Mouse (Mus musculus) frontal cortex, postnatal 36 days (tissue): ENCODE data around the gene Adgrg7.

Experiments
- DNase-seq, 2 experiments: peaks; one replicate each; pipeline ENCODE4 v3.0.0; 2022; ENCODE audit warnings: low spot score in 2 of 2

The Adgrg7 gene

GRCm38 (mm10) chr16:56710071-56710470, 85.6 kb downstream of the Adgrg7 start:
- DNase-seq: no peak

- no peak for DNase-seq
Observed at GRCm38 (mm10) chr16:56705731-56706130, 89.9 kb downstream of the Adgrg7 start.

- no peak for DNase-seq
Observed at GRCm38 (mm10) chr16:56700898-56701297, 94.8 kb downstream of the Adgrg7 start.

- DNase-seq: no peak
Observed at GRCm38 (mm10) chr16:56696448-56696847, 99.2 kb downstream of the Adgrg7 start.

- no peak for DNase-seq
Observed at GRCm38 (mm10) chr16:56690715-56691114, 104.9 kb downstream of the Adgrg7 start.

- DNase-seq: peak in 1 of 2 experiments; percentile 15
Observed at GRCm38 (mm10) chr16:56686747-56687146, 108.9 kb downstream of the Adgrg7 start.

- no peak for DNase-seq
Observed at GRCm38 (mm10) chr16:56681010-56681645, 114.5 kb downstream of the Adgrg7 start.

- DNase-seq: peak; percentile 21 to 63
Observed at GRCm38 (mm10) chr16:56677146-56677545, 118.5 kb downstream of the Adgrg7 start.
